In genomic region chr9:97322120-97322519, GRCm38 (mm10) we compare ENCODE assay signal across 17 mouse cellular contexts. TPM values are rescaled to one million over a fixed set of nuclear protein-coding genes. Genes with fewer than 3 reads are reported as not detected.
"Had no signal": no experiment of that assay in that cellular context is flagged by ENCODE, and none has a peak within 500 bp of the region (broad histone marks: within the 10 kb centered on the region; RNA-seq: fewer than 3 reads in every experiment).

No protein-coding gene starts in this region.

- H3K4me2 ChIP-seq: limb, embryonic 13.5 days had no signal

- H3K27me3 ChIP-seq: limb, embryonic 13.5 days had no signal

- H3K9ac ChIP-seq: limb, embryonic 13.5 days; liver, embryonic 14.5 days had no signal

- H3K4me3 ChIP-seq: limb, embryonic 13.5 days had no signal

- H3K36me3 ChIP-seq: limb, embryonic 13.5 days had no signal

- DNase-seq: kidney, adult 11 months; left cerebral cortex, postnatal 4 days; right cerebral cortex, postnatal 4 days; spleen, adult 18-20 months had no signal

- H3K9me3 ChIP-seq: limb, embryonic 13.5 days had no signal

- H3K27ac ChIP-seq: kidney, postnatal 0 days; limb, embryonic 13.5 days; liver, embryonic 14.5 days had no signal

RNA-seq across cellular contexts. Expression of gene Trim42, which starts 47.6 kb away (rescaled TPM):
- total RNA-seq: layer of hippocampus, adult 18-20 months; layer of hippocampus, postnatal 10 days; left cerebral cortex, adult 18-20 months; left cerebral cortex, postnatal 4 days; liver, adult 2 months; megakaryocyte-erythroid progenitor cell, adult 5-6 weeks; monocyte, adult 5-6 weeks had no signal
- polyA plus RNA-seq: intestine, embryonic 14.5 days; kidney, postnatal 0 days; limb, embryonic 13.5 days; liver, adult 2 months; liver, embryonic 14.5 days; lung, embryonic 16.5 days; stomach, embryonic 14.5 days; thymus, postnatal 0 days had no signal
